Mouse (Mus musculus): ENCODE measurements around the gene Calm1.
A peak's percentile ranks its signal among the peaks of the same experiment; 100 is the strongest.
"Not testable (repeated sequence)": the region's sequence is repeated elsewhere in the genome, so short reads cannot be mapped to it uniquely, and the experiment has no call there.

Calm1 gene

GRCm38 (mm10) chr12:100198967-100199660 lies at the start of gene Calm1:
Calm1 (plus strand) TSS chr12:100199435.
- DNase-seq (ENCODE audit: low spot score), result peak; percentile 98

GRCm38 (mm10) chr12:100152466-100152865 lies 46.8 kb upstream of the Calm1 start:
- no peak for DNase-seq (ENCODE audit: low spot score)

- peak; percentile 73 for DNase-seq (ENCODE audit: low spot score)
Measured at GRCm38 (mm10) chr12:100159261-100159975, 39.8 kb upstream of the Calm1 start, which contains the start of gene Nrde2. Nrde2 (minus strand) TSS chr12:100159653.

- no peak for DNase-seq (ENCODE audit: low spot score)
Measured at GRCm38 (mm10) chr12:100164991-100165500, 34.2 kb upstream of the Calm1 start.

GRCm38 (mm10) chr12:100166177-100166576 lies 33.1 kb upstream of the Calm1 start:
- DNase-seq (ENCODE audit: low spot score), result no peak

- no peak for DNase-seq (ENCODE audit: low spot score)
Measured at GRCm38 (mm10) chr12:100166939-100167338, 32.3 kb upstream of the Calm1 start.

GRCm38 (mm10) chr12:100167502-100167901 lies 31.7 kb upstream of the Calm1 start:
- no peak for DNase-seq (ENCODE audit: low spot score)

GRCm38 (mm10) chr12:100167931-100168871 lies 31.0 kb upstream of the Calm1 start:
- peak; percentile 6 for DNase-seq (ENCODE audit: low spot score)

GRCm38 (mm10) chr12:100172481-100172880 lies 26.8 kb upstream of the Calm1 start:
- no peak for DNase-seq (ENCODE audit: low spot score)

GRCm38 (mm10) chr12:100176469-100177056 lies 22.7 kb upstream of the Calm1 start:
- no peak for DNase-seq (ENCODE audit: low spot score)

- DNase-seq (ENCODE audit: low spot score), result no peak
Measured at GRCm38 (mm10) chr12:100178898-100179440, 20.3 kb upstream of the Calm1 start.

- DNase-seq (ENCODE audit: low spot score), result no peak
Measured at GRCm38 (mm10) chr12:100180802-100181201, 18.4 kb upstream of the Calm1 start.

- no peak for DNase-seq (ENCODE audit: low spot score)
Measured at GRCm38 (mm10) chr12:100182676-100183075, 16.6 kb upstream of the Calm1 start.

GRCm38 (mm10) chr12:100183970-100184369 lies 15.3 kb upstream of the Calm1 start:
- DNase-seq (ENCODE audit: low spot score), result no peak

GRCm38 (mm10) chr12:100184976-100185375 lies 14.3 kb upstream of the Calm1 start:
- not testable (repeated sequence) for DNase-seq (ENCODE audit: low spot score)

GRCm38 (mm10) chr12:100185897-100186296 lies 13.3 kb upstream of the Calm1 start:
- no peak for DNase-seq (ENCODE audit: low spot score)

- DNase-seq (ENCODE audit: low spot score), result no peak
Measured at GRCm38 (mm10) chr12:100186376-100186775, 12.9 kb upstream of the Calm1 start.

- peak; percentile 96 for DNase-seq (ENCODE audit: low spot score)
Measured at GRCm38 (mm10) chr12:100187013-100187755, 12.1 kb upstream of the Calm1 start.

GRCm38 (mm10) chr12:100187756-100188430 lies 11.3 kb upstream of the Calm1 start:
- DNase-seq (ENCODE audit: low spot score), result peak; percentile 30

GRCm38 (mm10) chr12:100190802-100191201 lies 8.4 kb upstream of the Calm1 start:
- no peak for DNase-seq (ENCODE audit: low spot score)

Data from urinary bladder, postnatal 25 days (tissue).